12 mouse cellular contexts compared by ENCODE assay signal in the genomic region with DNA sequence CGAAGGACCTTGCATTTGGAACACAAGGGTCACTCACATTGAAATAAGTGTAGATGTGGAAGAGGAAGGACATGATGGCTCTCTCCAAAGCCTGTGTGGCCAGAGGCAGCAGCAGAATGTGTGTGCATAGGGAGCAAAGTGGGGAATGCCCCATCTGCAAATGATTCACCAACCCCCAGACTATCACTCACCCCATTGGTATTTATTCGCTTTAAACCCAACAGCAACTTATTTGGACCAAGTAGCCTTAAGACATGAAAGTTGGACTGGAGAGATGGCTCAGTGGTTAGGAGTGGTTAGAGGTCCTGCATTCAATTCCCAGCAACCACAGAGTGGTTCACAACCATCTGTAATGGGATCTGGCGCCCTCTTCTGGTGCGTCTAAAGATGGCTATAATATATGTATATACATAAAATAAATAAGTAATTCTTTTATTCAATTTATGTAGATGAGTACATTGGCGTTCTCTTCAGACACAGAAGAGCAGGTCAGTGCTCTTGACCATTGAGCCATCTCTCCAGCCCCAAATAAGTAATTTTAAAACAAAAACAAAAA. TPM values are rescaled to one million over a fixed set of nuclear protein-coding genes. Genes with fewer than 3 reads are reported as not detected.
DNase-seq lines count a peak whose midpoint lies in the region; ATAC-seq and TF ChIP-seq lines count a peak whose summit lies in the region.
"Had no signal": no experiment of that assay in that cellular context is flagged by ENCODE, and none has a peak within 500 bp of the region (broad histone marks: within the 10 kb centered on the region; RNA-seq: fewer than 3 reads in every experiment).

No protein-coding gene starts in this region.

- H3K27ac ChIP-seq in heart, embryonic 10.5 days = peak overlapping the region; percentile 82
- no peak overlapping the region for H3K27ac ChIP-seq in lung, embryonic 14.5 days (ENCODE audit: low read depth)
- peak overlapping the region; percentile 97 for H3K27ac ChIP-seq in liver, embryonic 11.5 days (ENCODE audit: low read depth, low read length)

- H3K27me3 ChIP-seq in heart, embryonic 10.5 days (ENCODE audit: insufficient read depth, poor library complexity, severe bottlenecking) = no peaks in the 10 kb centered on the region
- no peaks in the 10 kb centered on the region for H3K27me3 ChIP-seq in lung, embryonic 14.5 days (ENCODE audit: insufficient read depth, low read length)
- H3K27me3 ChIP-seq in E14TG2a.4 (ENCODE audit: insufficient read depth, low read length) = no peaks in the 10 kb centered on the region
- no peaks in the 10 kb centered on the region for H3K27me3 ChIP-seq in liver, embryonic 11.5 days (replicated peaks; ENCODE audit: control insufficient read depth, insufficient read depth, low read length)

- no peak for ATAC-seq in lung, embryonic 14.5 days (ENCODE audit: insufficient read depth)
- ATAC-seq in liver, embryonic 11.5 days (replicated peaks; ENCODE audit: low FRiP score) = no peak
- ATAC-seq in inflammation-experienced regulatory T-cells, adult 6 months = no peak
- ATAC-seq: CD4-positive, CD25-positive, alpha-beta regulatory T cell, adult 4 months had no signal

- H3K4me2 ChIP-seq in lung, embryonic 14.5 days = no peak overlapping the region
- H3K4me2 ChIP-seq in liver, embryonic 11.5 days = no peak overlapping the region

- H3K36me3 ChIP-seq in heart, embryonic 10.5 days = peaks cover 21% of the 10 kb centered on the region
- H3K36me3 ChIP-seq in lung, embryonic 14.5 days (ENCODE audit: insufficient read depth) = 0 out of 2 replicates have a peak, but pooled peaks cover 6% of the 10 kb centered on the region
- H3K36me3 ChIP-seq in E14TG2a.4 (ENCODE audit: insufficient read depth, low read length) = peaks cover 61% of the 10 kb centered on the region
- H3K36me3 ChIP-seq in liver, embryonic 11.5 days (ENCODE audit: control insufficient read depth, insufficient read depth, low read length) = no peaks in the 10 kb centered on the region

- no peak overlapping the region for H3K9ac ChIP-seq in lung, embryonic 14.5 days
- H3K9ac ChIP-seq in liver, embryonic 11.5 days (ENCODE audit: low read depth, low read length) = no peak overlapping the region

- no peaks in the 10 kb centered on the region for H3K9me3 ChIP-seq in heart, embryonic 10.5 days
- H3K9me3 ChIP-seq in lung, embryonic 14.5 days (ENCODE audit: low read depth, low read length) = no peaks in the 10 kb centered on the region
- no peaks in the 10 kb centered on the region for H3K9me3 ChIP-seq in E14TG2a.4 (ENCODE audit: low read length)
- no peaks in the 10 kb centered on the region for H3K9me3 ChIP-seq in liver, embryonic 11.5 days (ENCODE audit: control insufficient read depth, low read length)
- H3K9me3 ChIP-seq: embryonic facial prominence, embryonic 10.5 days had no signal

- peaks cover 93% of the 10 kb centered on the region for H3K4me1 ChIP-seq in heart, embryonic 10.5 days
- H3K4me1 ChIP-seq in lung, embryonic 14.5 days (ENCODE audit: insufficient read depth) = peaks cover 5% of the 10 kb centered on the region; the same call in 1 of the 2 replicates
- H3K4me1 ChIP-seq in E14TG2a.4 (replicated peaks; ENCODE audit: low read depth, low read length) = peaks cover 96% of the 10 kb centered on the region
- H3K4me1 ChIP-seq in liver, embryonic 11.5 days (replicated peaks; ENCODE audit: control insufficient read depth, insufficient read depth, low read length) = peaks cover 65% of the 10 kb centered on the region

- no peak overlapping the region for H3K4me3 ChIP-seq in heart, embryonic 10.5 days
- H3K4me3 ChIP-seq in lung, embryonic 14.5 days (ENCODE audit: low read depth, low read length) = no peak overlapping the region
- no peak overlapping the region for H3K4me3 ChIP-seq in E14TG2a.4 (replicated peaks; ENCODE audit: low read length)
- H3K4me3 ChIP-seq in liver, embryonic 11.5 days (ENCODE audit: low read depth, low read length) = no peak overlapping the region
- H3K4me3 ChIP-seq: embryonic facial prominence, embryonic 10.5 days had no signal

- peak; percentile 33; the same call in 1 of the 2 replicates for TF ChIP-seq CTCF in lung, embryonic 14.5 days (IDR thresholded peaks at IDR 0.05; ENCODE audit: low read depth)
- TF ChIP-seq CTCF in E14TG2a.4 (conservative IDR thresholded peaks at IDR 0.05; ENCODE audit: low read length) = peak; percentile 38

- no peak for DNase-seq in heart, embryonic 10.5 days (ENCODE audit: low spot score)
- no peak for DNase-seq in heart, adult 11 months
- no peak for DNase-seq in lung, embryonic 14.5 days
- no peak for DNase-seq in lung, postnatal 25 days (ENCODE audit: low spot score)
- DNase-seq in liver, embryonic 11.5 days (ENCODE audit: low spot score) = no peak
- no peak for DNase-seq in right cerebral cortex, postnatal 36 days (ENCODE audit: low spot score in 2 of 2)
- DNase-seq: cerebellum, adult 9-11 months; kidney, adult 9 months had no signal

- WGBS in heart, embryonic 10.5 days = 90% methylated on average over 5 of the region's 5 CpGs
- WGBS in lung, embryonic 14.5 days = 91% methylated on average over 5 of the region's 5 CpGs
- 82% methylated on average over 5 of the region's 5 CpGs for WGBS in liver, embryonic 11.5 days

RNA-seq across cellular contexts. Expression of a gene that starts 31.0 kb away (rescaled TPM):
- 232 and 318 TPM in 2 replicates for polyA plus RNA-seq in heart, embryonic 10.5 days (2016; fragmentation: Nextera tagmentation; extraction: Ambion mirVana)
- 204 and 217 TPM in 2 replicates for polyA plus RNA-seq in lung, embryonic 14.5 days (2014; fragmentation: Nextera tagmentation; extraction: Ambion mirVana)
- 55.3 and 60.2 TPM in 2 replicates for polyA plus RNA-seq in liver, embryonic 11.5 days (2014; fragmentation: Nextera tagmentation; extraction: Ambion mirVana)
- under 1 TPM in 2 of 3 experiments, not detected in 1; 0.09 to 0.11 TPM for polyA plus RNA-seq in inflammation-experienced regulatory T-cells, adult 6 months (2017; shearing (Covaris generic))

Comparison
In these comparisons a context has a peak if more than half of its experiments do, and no peak if none do; other contexts are left out.
1. RNA of a gene that starts 31.0 kb away (polyA plus RNA-seq): 232 to 318 TPM in heart, embryonic 10.5 days, 204 to 217 TPM in lung, embryonic 14.5 days and 55.3 to 60.2 TPM in liver, embryonic 11.5 days; 0.09 to 0.11 TPM in inflammation-experienced regulatory T-cells, adult 6 months; every median in the first group is over 10 times any median in the second.